Mouse (Mus musculus) erythroid progenitor cell, adult 5-6 weeks (primary cell): ENCODE results near the gene D1Ertd622e. TPM values are rescaled to one million over a fixed set of nuclear protein-coding genes. Genes with fewer than 3 reads are reported as not detected.
A peak's percentile ranks its signal among the peaks of the same experiment; 100 is the strongest.

Experiments used
- ATAC-seq: replicated peaks from 2 replicates; pipeline ENCODE4 v1.8.0; 2016; ENCODE audit warnings: moderate number of reproducible peaks, mild to moderate bottlenecking, moderate TSS enrichment, inconsistent platforms; ENCODE audit not compliant: poor library complexity, low FRiP score, severe bottlenecking
- total RNA-seq, 2 experiments: library from RNA; stranded (forward) in 1 of 2; stranded (reverse) in 1 of 2; fragments of 150-400 nt in 1 of 2; fragments of 186-747, 209-891 nt in 1 of 2; gene quantifications; 2 replicates each; pipeline versions ENCODE4 v1.2.3 to v1.2.4; 2015 to 2017; ENCODE audit warnings: low replicate concordance in 2 of 2

The D1Ertd622e gene
- total RNA-seq, 2 experiments from 2014 or later = 66.3 to 69.6 TPM

DNA sequence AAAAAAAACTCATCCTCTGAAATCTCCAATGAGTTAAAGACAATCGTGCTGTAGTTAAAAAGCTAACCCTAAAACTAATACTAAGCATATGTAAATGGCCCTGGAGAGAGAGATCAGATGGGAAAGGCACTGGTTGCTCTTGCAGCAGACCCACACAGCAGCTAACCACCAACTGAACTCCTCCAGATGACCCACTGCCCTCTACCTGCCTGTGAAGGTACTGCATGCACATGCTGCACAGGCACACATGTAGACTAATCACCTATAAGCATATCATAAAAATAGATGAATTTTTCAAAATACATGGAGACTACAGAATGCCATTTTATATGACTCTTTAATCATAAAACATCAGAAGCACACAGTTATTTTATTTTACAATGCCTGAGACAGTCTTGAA is 14.8 kb downstream of the D1Ertd622e start:
- ATAC-seq = 0 out of 2 replicates have a peak, but pooled peaks have one; percentile 55

DNA sequence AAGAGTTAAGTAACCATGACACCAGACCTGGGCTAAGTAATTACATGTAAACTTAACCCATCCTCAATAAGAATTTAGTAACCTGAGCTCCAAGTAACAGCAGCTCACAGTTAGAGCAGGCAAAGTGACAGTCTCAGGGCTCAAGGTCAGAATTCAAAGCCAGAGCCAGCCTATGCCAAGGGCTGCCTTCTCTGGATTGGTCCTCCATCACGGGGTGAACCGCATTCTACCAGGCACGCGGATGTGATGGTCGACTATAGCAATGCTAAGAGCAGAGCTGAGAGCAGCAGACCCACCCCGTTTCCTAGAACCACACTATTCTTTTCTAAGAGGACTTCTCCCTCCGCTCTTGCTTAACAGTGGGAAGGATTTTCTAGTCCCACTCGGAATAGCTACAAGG is 27.8 kb downstream of the D1Ertd622e start:
- no peak for ATAC-seq

DNA sequence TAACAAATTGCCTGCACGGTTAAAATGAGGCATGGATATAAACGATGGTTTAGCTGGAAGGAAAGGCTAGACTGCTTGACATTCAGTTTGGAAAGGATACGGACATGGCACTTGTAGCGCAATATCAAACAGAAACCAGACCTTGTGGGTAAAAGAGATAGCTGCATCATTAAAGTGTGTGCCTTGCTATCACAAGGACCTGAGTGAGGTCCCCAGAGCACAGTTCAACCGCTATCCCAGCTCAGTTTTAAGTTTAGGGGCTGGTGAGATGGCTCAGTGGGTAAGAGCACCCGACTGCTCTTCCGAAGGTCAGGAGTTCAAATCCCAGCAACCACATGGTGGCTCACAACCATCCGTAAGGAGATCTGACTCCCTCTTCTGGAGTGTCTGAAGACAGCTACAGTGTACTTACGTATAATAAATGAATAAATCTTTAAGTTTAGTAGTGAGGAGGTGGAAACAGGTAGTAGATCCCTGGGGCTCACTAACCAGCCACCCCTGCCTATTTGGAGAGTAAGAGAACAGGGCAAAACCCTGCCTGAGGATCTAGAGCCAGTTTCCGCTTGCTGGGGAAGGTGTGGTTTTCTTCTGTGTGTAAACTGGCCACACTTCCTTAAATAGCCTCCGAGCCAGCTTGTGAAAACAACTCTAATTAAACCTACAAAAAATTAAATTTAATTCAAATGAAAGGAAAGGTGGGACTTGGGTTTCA is 29.2 kb downstream of the D1Ertd622e start:
- peak; percentile 90 for ATAC-seq

DNA sequence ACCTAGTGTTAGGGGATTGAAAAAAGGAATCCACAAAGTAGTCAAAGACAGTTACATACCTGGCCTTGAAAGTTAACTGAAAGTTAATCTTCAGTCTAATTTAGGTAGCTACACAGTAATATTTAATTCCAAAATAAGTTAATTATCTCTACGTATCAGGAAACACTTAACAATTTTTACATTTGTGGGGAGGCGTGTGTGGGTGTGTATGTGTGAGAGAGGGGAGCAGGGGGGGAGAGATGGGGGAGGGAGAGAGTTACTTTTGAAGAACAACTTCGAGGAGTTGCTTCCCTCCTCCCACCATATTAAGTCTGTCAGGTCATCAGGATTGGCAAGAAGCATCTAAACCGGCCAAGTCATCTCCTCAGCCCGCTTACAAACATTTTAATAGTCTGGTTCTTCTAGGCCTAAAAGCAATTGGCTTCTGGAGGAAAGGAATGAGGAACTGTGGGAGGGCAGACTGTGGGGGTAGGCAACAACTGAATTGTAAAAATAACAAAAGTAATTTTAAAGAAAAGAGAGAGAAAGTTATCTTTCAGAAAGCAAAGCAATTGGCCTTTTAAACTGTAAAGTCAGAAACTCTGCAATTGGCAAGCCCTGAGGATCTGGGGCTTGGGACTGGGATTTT is 29.9 kb downstream of the D1Ertd622e start:
- peak; percentile 48 for ATAC-seq

DNA sequence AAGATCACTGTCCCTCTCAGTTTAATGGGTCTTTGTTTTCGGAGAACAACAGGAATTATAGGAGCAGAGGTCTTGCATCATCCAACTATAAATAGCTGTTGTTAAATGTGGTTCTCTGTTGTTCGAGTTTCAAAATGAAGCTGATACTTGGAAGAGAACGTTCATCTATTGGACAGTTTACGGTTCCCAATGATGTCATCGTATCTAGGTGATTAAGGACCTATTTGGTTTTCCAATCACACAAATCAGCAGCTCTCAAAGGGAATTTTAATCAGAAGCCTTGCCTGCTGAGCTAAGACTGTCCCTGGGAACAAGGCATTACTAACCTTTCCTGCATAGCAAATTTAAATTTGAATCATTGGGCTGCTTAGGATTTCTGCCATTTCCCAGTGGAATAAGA is 31.7 kb downstream of the D1Ertd622e start:
- ATAC-seq = no peak

DNA sequence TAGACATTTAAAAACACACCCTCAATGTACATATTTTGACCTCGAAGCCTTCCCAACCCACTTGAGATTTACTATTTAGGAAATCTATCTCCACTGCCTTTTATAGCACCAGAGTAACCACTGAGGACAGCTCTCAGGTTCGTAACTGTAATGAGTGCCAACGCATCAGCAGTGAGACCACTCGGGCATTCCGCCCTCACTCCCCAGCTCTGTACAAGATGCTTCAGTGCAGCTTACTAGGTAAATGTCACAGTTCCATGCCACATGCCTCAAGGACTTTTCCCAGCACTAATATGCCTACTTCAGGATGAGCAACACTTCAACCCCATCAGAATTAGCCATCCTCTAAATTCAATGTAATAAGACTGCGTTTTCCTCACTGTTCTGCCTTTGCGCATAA is 33.0 kb downstream of the D1Ertd622e start:
- ATAC-seq = no peak

GRCm38 (mm10) chr1:97628016-97628415 is 33.9 kb downstream of the D1Ertd622e start:
- no peak for ATAC-seq

GRCm38 (mm10) chr1:97625427-97625826 is 36.4 kb downstream of the D1Ertd622e start:
- ATAC-seq = no peak

GRCm38 (mm10) chr1:97624386-97624785 is 37.5 kb downstream of the D1Ertd622e start:
- no peak for ATAC-seq

DNA sequence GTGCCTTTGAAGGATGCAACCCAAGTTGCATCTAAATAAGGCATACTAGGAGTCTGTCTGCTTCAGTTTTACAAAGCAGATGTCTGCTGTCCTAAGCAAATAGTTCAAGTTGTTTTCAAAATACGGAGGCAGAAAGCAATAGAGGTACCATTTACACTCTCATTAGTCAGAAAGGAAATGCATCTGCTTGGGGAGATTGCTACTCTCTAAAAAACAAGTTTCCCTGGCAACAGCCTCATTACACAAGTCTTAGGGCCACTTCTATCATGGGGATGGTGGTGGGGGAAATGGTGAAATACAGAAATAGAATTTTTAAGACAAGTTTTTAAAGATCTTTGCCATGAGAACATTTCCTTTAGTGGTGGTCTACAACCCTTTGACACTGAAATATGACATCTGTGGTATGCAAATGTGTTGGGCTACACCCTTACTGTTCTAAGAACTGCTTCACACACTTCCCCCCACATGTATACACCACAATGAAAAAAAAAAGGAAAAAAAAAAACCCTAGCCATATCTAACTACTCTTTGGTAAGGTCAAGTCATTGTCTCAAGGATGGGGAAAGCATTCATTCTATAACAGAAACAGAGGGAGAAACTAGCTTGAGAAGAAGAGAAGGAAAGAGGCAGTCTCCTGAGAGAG is 38.5 kb downstream of the D1Ertd622e start:
- no peak for ATAC-seq

DNA sequence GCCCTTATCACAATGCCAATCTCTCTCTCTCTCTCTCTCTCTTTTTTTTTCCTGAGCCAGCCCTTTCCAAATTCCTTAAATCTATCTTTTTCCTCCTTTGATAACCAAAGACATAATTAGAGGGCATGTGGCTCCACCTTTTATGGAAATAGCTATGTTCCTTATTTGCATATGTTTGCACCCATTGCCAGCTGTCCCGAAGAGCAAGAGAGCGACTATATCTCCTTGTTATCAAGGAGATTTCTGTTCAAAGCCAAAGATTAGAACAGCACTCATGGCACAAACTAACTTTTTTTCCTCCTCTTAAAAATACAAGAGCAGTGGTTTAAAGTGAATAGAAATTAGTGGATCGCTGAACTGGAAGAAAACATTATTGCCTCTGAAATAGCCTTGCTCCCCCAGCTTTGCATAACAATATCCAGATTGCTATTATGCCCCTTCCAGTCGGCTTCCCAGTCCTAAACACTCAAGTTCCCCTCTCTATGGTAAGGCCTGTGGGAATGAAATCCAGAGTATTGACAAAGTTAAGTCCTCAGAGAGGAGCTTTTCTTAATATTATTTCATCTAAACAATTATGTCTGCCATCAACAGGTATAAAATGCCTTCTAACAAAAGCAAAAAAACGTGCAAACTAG is 39.2 kb downstream of the D1Ertd622e start:
- no peak for ATAC-seq

GRCm38 (mm10) chr1:97619621-97620320 is 42.1 kb downstream of the D1Ertd622e start:
- no peak for ATAC-seq

DNA sequence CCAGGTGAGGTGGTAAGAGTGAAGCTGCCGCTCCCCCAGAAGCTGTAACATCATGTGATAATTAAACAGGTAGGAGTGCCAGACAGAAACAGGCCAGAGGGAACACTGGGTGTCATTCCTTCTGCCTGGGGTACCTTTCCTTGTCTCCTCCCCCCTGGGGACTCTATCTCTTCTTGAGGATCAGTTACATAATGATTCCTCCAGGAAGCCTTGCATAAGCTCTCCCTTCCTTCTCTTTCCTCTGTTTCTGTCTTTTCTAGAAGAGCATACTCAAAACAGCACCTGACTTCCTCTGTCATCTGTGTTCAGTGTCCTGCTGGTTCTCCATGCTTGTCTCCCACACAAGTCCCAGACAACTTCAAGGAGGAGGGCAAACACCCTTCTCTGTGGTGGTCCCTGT is 46.3 kb downstream of the D1Ertd622e start:
- no peak for ATAC-seq

DNA sequence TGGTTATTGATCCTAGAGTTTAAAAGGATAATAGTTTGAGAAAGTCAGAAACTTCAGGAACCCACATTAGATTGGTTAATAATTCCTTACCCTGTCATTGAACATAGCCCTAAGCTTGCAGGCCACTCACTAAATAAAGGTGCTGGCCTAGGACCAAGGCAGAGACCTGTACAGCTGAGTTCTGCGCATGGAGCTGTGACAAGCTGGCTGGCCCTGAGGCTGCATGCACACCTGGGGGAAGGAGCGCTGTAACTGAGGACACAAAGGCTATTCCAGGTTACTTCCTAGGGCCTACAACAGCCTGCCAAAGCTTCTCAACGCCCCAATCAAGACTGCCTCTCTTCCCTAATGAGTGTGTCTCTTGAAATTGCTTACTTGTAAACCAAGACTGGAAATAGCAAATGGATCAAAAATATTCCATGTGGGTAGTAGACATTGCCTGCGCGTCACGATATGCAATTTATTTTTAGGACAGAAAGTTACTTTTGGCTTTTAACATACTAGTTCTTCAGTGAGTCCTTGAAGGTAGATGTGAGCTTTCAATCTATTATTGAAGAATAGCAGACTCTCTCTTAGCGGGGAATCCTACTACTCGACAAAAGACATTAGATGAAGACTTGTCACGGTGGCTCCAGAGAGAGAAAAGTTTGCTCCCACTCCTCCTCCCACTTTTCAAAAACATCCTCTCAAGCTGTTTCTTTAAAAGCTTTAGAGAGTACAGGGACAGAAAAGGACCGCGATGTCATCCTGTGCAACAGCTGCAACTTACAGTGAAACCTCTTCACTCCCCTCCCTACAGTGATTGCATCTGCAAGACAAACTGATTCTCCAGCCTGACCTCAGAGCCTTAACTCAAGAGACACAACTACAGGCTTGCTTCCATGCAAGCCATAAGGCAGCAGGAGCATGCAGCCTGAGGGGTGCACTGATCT is 47.1 kb downstream of the D1Ertd622e start:
- ATAC-seq = no peak

GRCm38 (mm10) chr1:97611747-97612146 is 50.1 kb downstream of the D1Ertd622e start:
- ATAC-seq = no peak

DNA sequence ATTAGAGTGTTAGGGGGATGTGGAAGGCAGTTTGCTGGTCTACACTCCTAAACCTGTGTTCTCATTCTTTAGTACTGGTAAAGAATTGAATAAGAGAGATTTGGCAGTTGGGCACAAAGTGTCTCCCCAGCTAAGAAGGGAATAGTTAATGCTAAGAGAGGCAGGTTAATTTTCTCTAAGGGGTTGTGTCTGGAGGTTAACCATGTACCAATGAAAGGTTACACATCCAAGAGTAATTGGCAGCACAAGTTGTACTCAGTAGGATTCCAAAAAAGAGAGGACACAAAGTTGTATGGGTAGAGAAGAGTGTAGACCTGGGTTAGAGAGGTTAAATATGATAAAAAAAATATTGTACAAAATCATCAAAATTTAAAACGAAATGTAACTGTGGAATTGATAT is 58.5 kb downstream of the D1Ertd622e start:
- no peak for ATAC-seq

GRCm38 (mm10) chr1:97600371-97600770 is 61.5 kb downstream of the D1Ertd622e start:
- ATAC-seq = no peak

DNA sequence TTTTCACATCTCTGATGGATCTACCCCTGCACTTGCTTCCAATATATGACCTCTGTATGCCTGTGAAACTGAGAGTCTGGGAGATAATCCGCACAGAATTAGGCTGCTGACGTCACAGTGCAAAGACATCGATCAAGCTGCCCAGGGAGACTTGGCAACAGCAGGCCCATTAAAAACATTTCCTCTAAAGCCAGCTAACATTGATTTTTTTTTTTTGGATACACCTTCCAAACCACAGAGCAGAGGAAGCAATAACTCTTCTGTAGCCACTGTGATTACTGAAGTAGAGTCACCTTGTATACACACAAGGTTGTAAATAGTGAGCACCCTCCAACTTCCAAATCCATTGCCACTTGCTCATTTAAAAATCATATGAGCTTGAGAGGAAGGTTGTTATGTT is 62.8 kb downstream of the D1Ertd622e start:
- no peak for ATAC-seq

DNA sequence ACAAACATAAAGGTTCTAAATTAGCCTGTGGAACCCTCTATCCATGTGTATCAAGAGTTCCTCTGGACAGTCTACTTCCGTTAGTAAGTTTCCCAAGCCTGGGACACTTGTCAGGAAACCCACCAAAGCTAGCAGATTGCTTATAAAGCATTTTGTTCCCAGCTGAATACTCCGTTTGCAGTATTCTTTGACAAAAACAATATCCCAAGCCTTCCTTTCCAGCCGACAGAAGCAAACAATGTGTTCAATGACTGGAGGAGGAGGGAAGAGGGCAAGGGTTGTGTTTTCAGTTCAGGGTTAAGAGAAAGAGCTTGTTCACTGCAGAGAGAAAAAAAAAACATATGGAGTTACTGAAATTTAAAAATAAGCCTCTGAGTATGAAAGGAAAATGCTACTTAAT is 73.3 kb downstream of the D1Ertd622e start:
- no peak for ATAC-seq
